Mouse (Mus musculus) 416B (cell line): ENCODE results near the gene 2310034G01Rik.

ENCODE experiments used
- DNase-seq: peaks from one replicate; pipeline ENCODE4 v3.0.0; 2011; ENCODE audit warnings: low read depth

2310034G01Rik gene

DNA sequence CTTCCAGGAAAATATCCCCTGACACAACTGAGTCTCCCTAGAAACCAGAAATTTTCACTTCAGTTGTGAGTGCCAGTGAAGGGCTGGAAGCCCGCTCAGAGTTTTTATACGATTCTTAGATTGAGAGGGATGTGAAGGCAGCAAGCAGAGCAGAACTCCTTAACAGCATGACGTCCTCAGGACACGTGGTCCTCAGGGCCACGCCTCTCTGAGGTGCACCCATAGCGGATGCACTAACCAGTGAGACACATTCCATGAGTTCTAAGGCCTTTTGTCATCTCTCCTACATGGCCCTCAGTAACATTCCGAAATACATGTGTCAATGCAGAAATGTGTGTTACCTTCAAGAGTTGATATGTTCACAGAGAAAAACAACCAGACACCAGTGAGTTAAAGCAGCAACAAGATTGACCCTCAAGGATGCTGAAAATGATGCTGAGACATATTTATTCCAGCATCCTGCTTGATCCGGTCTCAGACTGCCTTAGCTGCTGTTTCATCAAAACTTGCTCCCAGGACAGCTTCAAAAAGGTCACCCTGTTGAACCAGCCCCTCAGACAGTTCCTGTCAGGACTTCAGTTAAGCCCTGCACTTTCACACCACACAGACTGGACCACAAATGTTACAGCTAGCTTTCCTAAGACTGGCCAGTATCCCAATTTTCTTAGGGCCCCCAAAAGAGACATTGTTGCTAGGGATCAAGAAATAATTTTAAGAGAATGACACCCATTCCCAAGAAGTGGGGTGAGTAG, 49.6 kb downstream of the 2310034G01Rik start:
- no peak for DNase-seq
